Mouse (Mus musculus) CD4-positive, CD25-positive, alpha-beta regulatory T cell, adult 2 months (primary cell): ENCODE data around the gene Crb1.
"Not testable (repeated sequence)": the region's sequence is repeated elsewhere in the genome, so short reads cannot be mapped to it uniquely, and the experiment has no call there.

Source experiments
- DNase-seq: peaks from one replicate; pipeline ENCODE4 v3.0.0-alpha.2; 2012; ENCODE audit warnings: low read depth, low spot score

Gene Crb1

GRCm38 (mm10) chr1:139376638-139377286 lies at the start of gene Crb1:
Crb1 (minus strand) TSS chr1:139377100.
- peak; percentile 11 for DNase-seq

GRCm38 (mm10) chr1:139425006-139425405 lies 48.1 kb upstream of the Crb1 start:
- DNase-seq = no peak

GRCm38 (mm10) chr1:139423931-139424330 lies 47.0 kb upstream of the Crb1 start:
- DNase-seq = no peak

GRCm38 (mm10) chr1:139422941-139423340 lies 46.0 kb upstream of the Crb1 start:
- DNase-seq = peak; percentile 55

- peak; percentile 95 for DNase-seq
Observed at GRCm38 (mm10) chr1:139421875-139422791, 45.2 kb upstream of the Crb1 start, which contains the start of gene Zbtb41. Zbtb41 (plus strand) TSS chr1:139422288.

- DNase-seq = no peak
Observed at GRCm38 (mm10) chr1:139421521-139421874, 44.6 kb upstream of the Crb1 start.

- DNase-seq = peak; percentile 52
Observed at GRCm38 (mm10) chr1:139413465-139413864, 36.6 kb upstream of the Crb1 start.

- DNase-seq = not testable (repeated sequence)
Observed at GRCm38 (mm10) chr1:139412365-139412764, 35.5 kb upstream of the Crb1 start.

- DNase-seq = peak; percentile 64
Observed at GRCm38 (mm10) chr1:139407701-139408100, 30.8 kb upstream of the Crb1 start.

- DNase-seq = no peak
Observed at GRCm38 (mm10) chr1:139405766-139406165, 28.9 kb upstream of the Crb1 start.

- DNase-seq = no peak
Observed at GRCm38 (mm10) chr1:139396589-139396988, 19.7 kb upstream of the Crb1 start.

GRCm38 (mm10) chr1:139391747-139392146 lies 14.8 kb upstream of the Crb1 start:
- no peak for DNase-seq

- DNase-seq = no peak
Observed at GRCm38 (mm10) chr1:139379621-139379984, 2.7 kb upstream of the Crb1 start.

GRCm38 (mm10) chr1:139378861-139379620 lies 2.1 kb upstream of the Crb1 start:
- DNase-seq = peak; percentile 3

GRCm38 (mm10) chr1:139375900-139376299 lies 1.0 kb downstream of the Crb1 start:
- no peak for DNase-seq

GRCm38 (mm10) chr1:139371341-139371740 lies 5.6 kb downstream of the Crb1 start:
- no peak for DNase-seq

- no peak for DNase-seq
Observed at GRCm38 (mm10) chr1:139348566-139348965, 28.3 kb downstream of the Crb1 start.

GRCm38 (mm10) chr1:139346602-139347371 lies 30.1 kb downstream of the Crb1 start:
- DNase-seq = no peak

GRCm38 (mm10) chr1:139346030-139346601 lies 30.8 kb downstream of the Crb1 start:
- no peak for DNase-seq

GRCm38 (mm10) chr1:139340178-139340859 lies 36.6 kb downstream of the Crb1 start:
- peak; percentile 35 for DNase-seq
